Mouse (Mus musculus) hindbrain, postnatal 0 days (tissue): Measurements from ENCODE around the gene Krt12. TPM values are rescaled to one million over a fixed set of nuclear protein-coding genes. Genes with fewer than 3 reads are reported as not detected.

Experiments
- ATAC-seq: fragments of 200-750 bp; cut with Nextera tagmentation; 2 replicates; pipeline ENCODE4 v1.8.0; 2017; ENCODE audit warnings: mild to moderate bottlenecking, moderate TSS enrichment, moderate library complexity
- DNase-seq: peaks from one replicate; pipeline ENCODE4 v3.0.0-alpha.2; 2015; ENCODE audit warnings: low spot score
- H3K27ac ChIP-seq: fragments of 300-500 bp; sonication (generic); 2 replicates; pipeline ENCODE4 v1.5.1; 2014; ENCODE audit warnings: mild to moderate bottlenecking
- H3K27me3 ChIP-seq: fragments of 300-500 bp; sonication (generic); 2 replicates; pipeline ENCODE4 v1.6.1; 2014; ENCODE audit warnings: low read length, mixed read lengths; ENCODE audit not compliant: insufficient read depth
- H3K36me3 ChIP-seq: fragments of 300-500 bp; sonication (generic); 2 replicates; pipeline ENCODE4 v1.6.1; 2014; ENCODE audit warnings: low read length, mixed read lengths; ENCODE audit not compliant: insufficient read depth
- H3K4me1 ChIP-seq: fragments of 300-500 bp; sonication (generic); 2 replicates; pipeline ENCODE4 v1.6.1; 2014; ENCODE audit warnings: antibody characterized with exemption, low read length, mixed read lengths; ENCODE audit not compliant: insufficient read depth
- H3K4me2 ChIP-seq: fragments of 300-500 bp; sonication (generic); 2 replicates; pipeline ENCODE4 v1.6.1; 2014; ENCODE audit warnings: low read depth, mild to moderate bottlenecking, low read length, moderate library complexity, mixed read lengths
- H3K4me3 ChIP-seq: fragments of 300-500 bp; sonication (generic); 2 replicates; pipeline ENCODE4 v1.5.1; 2014; ENCODE audit warnings: low read length
- H3K9ac ChIP-seq: fragments of 300-500 bp; sonication (generic); replicated peaks from 2 replicates; pipeline ENCODE4 v1.6.1; 2014; ENCODE audit warnings: mild to moderate bottlenecking, low read length, moderate library complexity, mixed read lengths
- H3K9me3 ChIP-seq: fragments of 300-500 bp; sonication (generic); 2 replicates; pipeline ENCODE4 v1.6.1; 2016; ENCODE audit warnings: low read length, mixed read lengths
- CTCF ChIP-seq: IDR thresholded peaks from 2 replicates; pipeline ENCODE4 v1.5.1; 2016; ENCODE audit warnings: antibody characterized with exemption, control low read depth, low read depth
- WGBS: fragments of 180-500 bp; shearing (Covaris S2); extraction: QIAGEN DNeasy Blood & Tissue Kit; methylation state at CpG from one replicate; pipeline ENCODE4 v1.1.7; 2014; 5-methylcytosine and 5-hydroxymethylcytosine counted together
- polyA plus RNA-seq: library from polyadenylated mRNA; unstranded; fragments of >200 nt; fragmentation: Nextera tagmentation; extraction: Ambion mirVana; gene quantifications from 2 replicates; pipeline ENCODE4 v1.2.1, GENCODE M21; 2015
- total RNA-seq: library from RNA; depleted of rRNA; stranded (reverse); fragments of >200 nt; gene quantifications from 2 replicates; pipeline ENCODE4 v1.2.3, GENCODE M21; 2014

Krt12 gene
- total and polyA plus RNA-seq, 2 experiments from 2014 or later = 0.50 to 0.68 TPM

- Histone ChIP-seq H3K36me3 (no peaks in the 10 kb centered on the region), H3K9ac (no peak overlapping the region), H3K27me3 (no peaks in the 10 kb centered on the region), H3K27ac (no peak overlapping the region), H3K4me2 (no peak overlapping the region), H3K9me3 (no peaks in the 10 kb centered on the region), H3K4me1 (no peaks in the 10 kb centered on the region), H3K4me3 (no peak overlapping the region)
- DNase-seq = no peak
- no peak for ATAC-seq
- 75% methylated on average over 4 of the region's 4 CpGs for WGBS
- no peak for TF ChIP-seq CTCF
These were observed 14.6 kb upstream of the Krt12 start for GRCm38 (mm10) chr11:99436625-99437024.

GRCm38 (mm10) chr11:99430670-99431069 lies 8.6 kb upstream of the Krt12 start:
- Histone ChIP-seq H3K4me2 (no peak overlapping the region), H3K4me1 (no peaks in the 10 kb centered on the region), H3K9me3 (no peaks in the 10 kb centered on the region), H3K9ac (no peak overlapping the region), H3K4me3 (no peak overlapping the region), H3K27ac (no peak overlapping the region), H3K27me3 (no peaks in the 10 kb centered on the region), H3K36me3 (no peaks in the 10 kb centered on the region)
- peak; percentile 46 for TF ChIP-seq CTCF
- DNase-seq (peak; percentile 85), ATAC-seq (peak; percentile 72)
- WGBS = 32% methylated on average over 12 of the region's 12 CpGs

- Histone ChIP-seq H3K4me2 (no peak overlapping the region), H3K9ac (no peak overlapping the region), H3K4me3 (no peak overlapping the region), H3K36me3 (no peaks in the 10 kb centered on the region), H3K27ac (no peak overlapping the region), H3K9me3 (no peaks in the 10 kb centered on the region), H3K27me3 (no peaks in the 10 kb centered on the region), H3K4me1 (no peaks in the 10 kb centered on the region)
- ATAC-seq (no peak), DNase-seq (no peak)
- no peak for TF ChIP-seq CTCF
- WGBS = 49% methylated on average over 10 of the region's 10 CpGs
These were observed 1.5 kb downstream of the Krt12 start for GRCm38 (mm10) chr11:99420586-99420985.

- Histone ChIP-seq H3K9me3 (no peaks in the 10 kb centered on the region), H3K4me3 (no peak overlapping the region), H3K9ac (no peak overlapping the region), H3K36me3 (no peaks in the 10 kb centered on the region), H3K27me3 (no peaks in the 10 kb centered on the region; the same call in 1 of the 2 replicates), H3K27ac (no peak overlapping the region), H3K4me2 (no peak overlapping the region), H3K4me1 (no peaks in the 10 kb centered on the region)
- no peak for TF ChIP-seq CTCF
- 63% methylated on average over 16 of the region's 16 CpGs for WGBS
- ATAC-seq (no peak), DNase-seq (no peak)
These were observed 4.2 kb downstream of the Krt12 start for GRCm38 (mm10) chr11:99417819-99418218.

- Histone ChIP-seq H3K4me1 (no peaks in the 10 kb centered on the region), H3K9ac (no peak overlapping the region), H3K27ac (no peak overlapping the region), H3K36me3 (no peaks in the 10 kb centered on the region), H3K9me3 (no peaks in the 10 kb centered on the region), H3K27me3 (no peaks in the 10 kb centered on the region; the same call in 1 of the 2 replicates), H3K4me3 (no peak overlapping the region), H3K4me2 (no peak overlapping the region)
- WGBS = 75% methylated on average over 13 of the region's 13 CpGs
- DNase-seq (no peak), ATAC-seq (no peak)
- TF ChIP-seq CTCF = no peak
These were observed 5.2 kb downstream of the Krt12 start for GRCm38 (mm10) chr11:99416902-99417301.

- no peak overlapping the region for H3K4me2 ChIP-seq
- H3K36me3 ChIP-seq = no peaks in the 10 kb centered on the region
- TF ChIP-seq CTCF = no peak
- WGBS = 93% methylated on average over 13 of the region's 13 CpGs
- ATAC-seq = no peak
- no peak overlapping the region for H3K9ac ChIP-seq
- H3K9me3 ChIP-seq = no peaks in the 10 kb centered on the region
- no peak overlapping the region for H3K27ac ChIP-seq
- DNase-seq = no peak
- H3K27me3 ChIP-seq = no peaks in the 10 kb centered on the region; the same call in 1 of the 2 replicates
- H3K4me3 ChIP-seq = no peak overlapping the region
- H3K4me1 ChIP-seq = no peaks in the 10 kb centered on the region
These were observed 7.5 kb downstream of the Krt12 start for GRCm38 (mm10) chr11:99414463-99415147.

GRCm38 (mm10) chr11:99413247-99413646 lies 8.8 kb downstream of the Krt12 start:
- Histone ChIP-seq H3K9me3 (no peaks in the 10 kb centered on the region), H3K4me1 (no peaks in the 10 kb centered on the region), H3K9ac (no peak overlapping the region), H3K27ac (no peak overlapping the region), H3K4me2 (no peak overlapping the region), H3K27me3 (no peaks in the 10 kb centered on the region; the same call in 1 of the 2 replicates), H3K36me3 (no peaks in the 10 kb centered on the region), H3K4me3 (no peak overlapping the region)
- ATAC-seq (no peak), DNase-seq (peak; percentile 72)
- WGBS = 19% methylated on average over 6 of the region's 6 CpGs
- TF ChIP-seq CTCF = peak; percentile 79
